Mouse (Mus musculus) limb, embryonic 12.5 days (tissue): ENCODE results near the gene Nrk. TPM values are rescaled to one million over a fixed set of nuclear protein-coding genes. Genes with fewer than 3 reads are reported as not detected.
A peak's percentile ranks its signal among the peaks of the same experiment; 100 is the strongest.

Experiments
- ATAC-seq: fragments of 200-750 bp; cut with Nextera tagmentation; 2 replicates; pipeline ENCODE4 v1.8.0; 2017; ENCODE audit warnings: low read depth, moderate TSS enrichment; ENCODE audit not compliant: insufficient number of reproducible peaks, insufficient read depth, low FRiP score, low TSS enrichment
- H3K27ac ChIP-seq: fragments of 300-500 bp; sonication (generic); 2 replicates; pipeline ENCODE4 v1.5.1; 2016; ENCODE audit warnings: mild to moderate bottlenecking, moderate library complexity
- H3K27me3 ChIP-seq: fragments of 300-500 bp; sonication (generic); 2 replicates; pipeline ENCODE4 v1.6.1; 2016; ENCODE audit warnings: mild to moderate bottlenecking, moderate library complexity
- H3K36me3 ChIP-seq: fragments of 300-500 bp; sonication (generic); 2 replicates; pipeline ENCODE4 v1.6.1; 2016; ENCODE audit warnings: mild to moderate bottlenecking, moderate library complexity
- H3K4me1 ChIP-seq: fragments of 300-500 bp; sonication (generic); replicated peaks from 2 replicates; pipeline ENCODE4 v1.6.1; 2016
- H3K4me2 ChIP-seq: fragments of 300-500 bp; sonication (generic); 2 replicates; pipeline ENCODE4 v1.6.1; 2016; ENCODE audit warnings: mild to moderate bottlenecking, moderate library complexity
- H3K4me3 ChIP-seq: fragments of 300-500 bp; sonication (generic); replicated peaks from 2 replicates; pipeline ENCODE4 v1.5.1; 2016; ENCODE audit warnings: mild to moderate bottlenecking
- H3K9ac ChIP-seq: fragments of 300-500 bp; sonication (generic); replicated peaks from 2 replicates; pipeline ENCODE4 v1.6.1; 2016; ENCODE audit warnings: mild to moderate bottlenecking, moderate library complexity
- H3K9me3 ChIP-seq: fragments of 300-500 bp; sonication (generic); 2 replicates; pipeline ENCODE4 v1.6.1; 2016; ENCODE audit warnings: mild to moderate bottlenecking, moderate library complexity
- WGBS: fragments of 180-500 bp; shearing (Covaris S2); methylation state at CpG from one replicate; pipeline ENCODE4 v1.1.7; 2016; 5-methylcytosine and 5-hydroxymethylcytosine counted together
- polyA plus RNA-seq: library from polyadenylated mRNA; unstranded; fragments of >200 nt; fragmentation: Nextera tagmentation; extraction: Ambion mirVana; gene quantifications from 2 replicates; pipeline ENCODE4 v1.2.1, GENCODE M21; 2016

Nrk gene
- polyA plus RNA-seq: 30.8 and 35.9 TPM in 2 replicates

- Histone ChIP-seq H3K4me2 (peak within 1 kb of the TSS; percentile 64), H3K4me3 (peak within 1 kb of the TSS; percentile 47), H3K27me3 (peaks cover 35% of the 10 kb centered on the region), H3K4me1 (no peaks in the 10 kb centered on the region), H3K9ac (peak within 1 kb of the TSS; percentile 63), H3K27ac (peak within 1 kb of the TSS; percentile 23; the same call in 1 of the 2 replicates), H3K9me3 (no peaks in the 10 kb centered on the region), H3K36me3 (no peaks in the 10 kb centered on the region)
- 18% methylated on average over 50 of the region's 55 CpGs for WGBS
- peak; percentile 88 for ATAC-seq
Observed at GRCm38 (mm10) chrX:138914041-138914776, at the start of gene Nrk. TSS of gene Nrk (plus strand) at chrX:138914430.

GRCm38 (mm10) chrX:138913366-138913765 lies 864 bp upstream of the Nrk start:
- peak overlapping the region; percentile 64 for H3K4me2 ChIP-seq
- ATAC-seq: no peak
- no peak overlapping the region for H3K27ac ChIP-seq
- H3K9ac ChIP-seq: 0 out of 2 replicates have a peak overlapping the region, but pooled peaks have one; percentile 23
- peak overlapping the region; percentile 47 for H3K4me3 ChIP-seq
- no peaks in the 10 kb centered on the region for H3K9me3 ChIP-seq
- WGBS: 20% methylated on average over 8 of the region's 8 CpGs
- no peaks in the 10 kb centered on the region for H3K36me3 ChIP-seq
- H3K27me3 ChIP-seq: peaks cover 35% of the 10 kb centered on the region
- no peaks in the 10 kb centered on the region for H3K4me1 ChIP-seq

GRCm38 (mm10) chrX:138914777-138915114 lies 516 bp downstream of the Nrk start:
- H3K4me3 ChIP-seq: peak overlapping the region; percentile 47
- H3K27ac ChIP-seq: 0 out of 2 replicates have a peak overlapping the region, but pooled peaks have one; percentile 23
- H3K4me2 ChIP-seq: peak overlapping the region; percentile 64
- no peaks in the 10 kb centered on the region for H3K9me3 ChIP-seq
- H3K4me1 ChIP-seq: no peaks in the 10 kb centered on the region
- WGBS: 32% methylated on average over 12 of the region's 12 CpGs
- peaks cover 35% of the 10 kb centered on the region for H3K27me3 ChIP-seq
- no peaks in the 10 kb centered on the region for H3K36me3 ChIP-seq
- H3K9ac ChIP-seq: peak overlapping the region; percentile 63
- ATAC-seq: no peak

- Histone ChIP-seq H3K27me3 (peaks cover 16% of the 10 kb centered on the region), H3K9ac (no peak overlapping the region), H3K27ac (no peak overlapping the region), H3K4me3 (no peak overlapping the region), H3K4me2 (no peak overlapping the region), H3K36me3 (no peaks in the 10 kb centered on the region), H3K4me1 (no peaks in the 10 kb centered on the region), H3K9me3 (no peaks in the 10 kb centered on the region)
- 55% methylated on average over 7 of the region's 7 CpGs for WGBS
- no peak for ATAC-seq
Observed at GRCm38 (mm10) chrX:138919030-138919429, 4.8 kb downstream of the Nrk start.

- Histone ChIP-seq H3K9ac (no peak overlapping the region), H3K36me3 (no peaks in the 10 kb centered on the region), H3K27me3 (no peaks in the 10 kb centered on the region; the same call in 1 of the 2 replicates), H3K9me3 (no peaks in the 10 kb centered on the region), H3K4me3 (no peak overlapping the region), H3K4me2 (no peak overlapping the region), H3K4me1 (no peaks in the 10 kb centered on the region), H3K27ac (no peak overlapping the region)
- 40% methylated on average over 6 of the region's 6 CpGs for WGBS
- ATAC-seq: no peak
Observed at GRCm38 (mm10) chrX:138943905-138944304, 29.7 kb downstream of the Nrk start.

- H3K36me3 ChIP-seq: no peaks in the 10 kb centered on the region
- H3K27ac ChIP-seq: no peak overlapping the region
- H3K4me2 ChIP-seq: no peak overlapping the region
- H3K9me3 ChIP-seq: no peaks in the 10 kb centered on the region
- no peak for ATAC-seq
- no peak overlapping the region for H3K4me3 ChIP-seq
- H3K27me3 ChIP-seq: no peaks in the 10 kb centered on the region
- 55% methylated on average over 3 of the region's 3 CpGs for WGBS
- no peaks in the 10 kb centered on the region for H3K4me1 ChIP-seq
- H3K9ac ChIP-seq: no peak overlapping the region
Observed at GRCm38 (mm10) chrX:138960713-138961112, 46.5 kb downstream of the Nrk start.

GRCm38 (mm10) chrX:138978501-138978900 lies 64.3 kb downstream of the Nrk start:
- Histone ChIP-seq H3K27me3 (peaks cover 10% of the 10 kb centered on the region), H3K4me1 (no peaks in the 10 kb centered on the region), H3K9me3 (no peaks in the 10 kb centered on the region), H3K4me2 (no peak overlapping the region), H3K27ac (no peak overlapping the region), H3K36me3 (no peaks in the 10 kb centered on the region), H3K9ac (no peak overlapping the region), H3K4me3 (no peak overlapping the region)
- 56% methylated on average over 3 of the region's 3 CpGs for WGBS
- no peak for ATAC-seq

- H3K9me3 ChIP-seq: no peaks in the 10 kb centered on the region
- no peaks in the 10 kb centered on the region for H3K36me3 ChIP-seq
- peaks cover 10% of the 10 kb centered on the region for H3K27me3 ChIP-seq
- no peak overlapping the region for H3K4me2 ChIP-seq
- no peak overlapping the region for H3K27ac ChIP-seq
- ATAC-seq: no peak
- no peak overlapping the region for H3K9ac ChIP-seq
- WGBS: 84% methylated on average over 2 of the region's 2 CpGs
- H3K4me1 ChIP-seq: no peaks in the 10 kb centered on the region
- no peak overlapping the region for H3K4me3 ChIP-seq
Observed at GRCm38 (mm10) chrX:138979249-138979648, 65.0 kb downstream of the Nrk start.

- no peak for ATAC-seq
- Histone ChIP-seq H3K9ac (no peak overlapping the region), H3K9me3 (no peaks in the 10 kb centered on the region), H3K4me2 (no peak overlapping the region), H3K4me1 (no peaks in the 10 kb centered on the region), H3K36me3 (no peaks in the 10 kb centered on the region), H3K27ac (no peak overlapping the region), H3K27me3 (peaks cover 3% of the 10 kb centered on the region; the same call in 1 of the 2 replicates), H3K4me3 (no peak overlapping the region)
- WGBS: 83% methylated on average over 3 of the region's 3 CpGs
Observed at GRCm38 (mm10) chrX:139014524-139014923, 100.3 kb downstream of the Nrk start.

GRCm38 (mm10) chrX:139016540-139016939 lies 102.3 kb downstream of the Nrk start:
- H3K27ac ChIP-seq: no peak overlapping the region
- H3K4me2 ChIP-seq: no peak overlapping the region
- ATAC-seq: no peak
- peaks cover 3% of the 10 kb centered on the region; the same call in 1 of the 2 replicates for H3K27me3 ChIP-seq
- H3K9ac ChIP-seq: no peak overlapping the region
- H3K4me1 ChIP-seq: no peaks in the 10 kb centered on the region
- no peak overlapping the region for H3K4me3 ChIP-seq
- H3K36me3 ChIP-seq: no peaks in the 10 kb centered on the region
- H3K9me3 ChIP-seq: no peaks in the 10 kb centered on the region
- 63% methylated on average over 1 of the region's 1 CpGs for WGBS

GRCm38 (mm10) chrX:139026532-139027097 lies 112.4 kb downstream of the Nrk start:
- Histone ChIP-seq H3K9ac (no peak overlapping the region), H3K4me3 (no peak overlapping the region), H3K27me3 (no peaks in the 10 kb centered on the region; the same call in 1 of the 2 replicates), H3K36me3 (no peaks in the 10 kb centered on the region), H3K4me2 (no peak overlapping the region), H3K27ac (no peak overlapping the region), H3K9me3 (no peaks in the 10 kb centered on the region), H3K4me1 (no peaks in the 10 kb centered on the region)
- no peak for ATAC-seq
- WGBS: 52% methylated on average over 3 of the region's 3 CpGs
